Mouse (Mus musculus) MEL (cell line): ENCODE results near the gene Pafah1b2.

Experiments
- CHD1 ChIP-seq: IDR thresholded peaks from 2 replicates; pipeline ENCODE4 v1.6.1; 2012; ENCODE audit warnings: low read depth, mild to moderate bottlenecking, inconsistent platforms, low read length, improper control_type of control experiment
- CTCF ChIP-seq, 3 experiments: IDR thresholded peaks in 2 of 3; conservative IDR thresholded peaks in 1 of 3; 2 replicates each; pipeline ENCODE4 v1.5.1; 2011 to 2012; ENCODE audit warnings: low read length in 3 of 3, low read depth in 2 of 3, mild to moderate bottlenecking in 2 of 3, improper control_type of control experiment in 1 of 3, inconsistent platforms in 1 of 3, mixed read lengths in 1 of 3, moderate library complexity in 1 of 3; ENCODE audit not compliant: control insufficient read depth in 1 of 3, insufficient read depth in 1 of 3, poor library complexity in 1 of 3, severe bottlenecking in 1 of 3
- ELF1 ChIP-seq: IDR thresholded peaks from 2 replicates; pipeline ENCODE4 v1.6.1; 2014; ENCODE audit warnings: low read depth, mild to moderate bottlenecking, inconsistent platforms, low read length, improper control_type of control experiment, moderate library complexity
- EP300 ChIP-seq, 2 experiments: IDR thresholded peaks; 2 replicates each; pipeline ENCODE4 v1.6.1; 2011; ENCODE audit warnings: improper control_type of control experiment in 2 of 2, low read length in 2 of 2, low read depth in 1 of 2, mild to moderate bottlenecking in 1 of 2
- ETS1 ChIP-seq: IDR thresholded peaks from 2 replicates; pipeline ENCODE4 v1.6.1; 2012; ENCODE audit warnings: low read depth, mild to moderate bottlenecking, inconsistent platforms, low read length, improper control_type of control experiment, moderate library complexity
- MAX ChIP-seq: IDR thresholded peaks from 2 replicates; pipeline ENCODE4 v1.6.1; 2011; ENCODE audit warnings: low read length, improper control_type of control experiment
- MAZ ChIP-seq: IDR thresholded peaks from 2 replicates; pipeline ENCODE4 v1.6.1; 2012; ENCODE audit warnings: low read depth, mild to moderate bottlenecking, inconsistent platforms, low read length, improper control_type of control experiment
- POLR2A ChIP-seq, 2 experiments: IDR thresholded peaks; 2 replicates each; pipeline ENCODE4 v1.6.1; 2011 to 2012; ENCODE audit warnings: low read length in 2 of 2, mild to moderate bottlenecking in 2 of 2, control low read depth in 1 of 2, improper control_type of control experiment in 1 of 2, low read depth in 1 of 2, moderate library complexity in 1 of 2; ENCODE audit not compliant: control insufficient read depth in 1 of 2, insufficient read depth in 1 of 2, poor library complexity in 1 of 2
- ZKSCAN1 ChIP-seq: IDR thresholded peaks from 2 replicates; pipeline ENCODE4 v1.6.1; 2012; ENCODE audit warnings: low read depth, mild to moderate bottlenecking, inconsistent platforms, low read length, improper control_type of control experiment, moderate library complexity

GRCm38 (mm10) chr9:46008931-46009668 lies 3.4 kb downstream of the Pafah1b2 start:
- TF ChIP-seq CHD1 (no peak), EP300 (IDR thresholded peaks at IDR 0.05; ENCODE audit: low read depth in 1 of 2, low read length in 2 of 2) (0 out of 4 replicates have a peak, but pooled peaks of 1 of the 2 experiments have one; percentile 6), POLR2A (IDR thresholded peaks at IDR 0.05; ENCODE audit: control insufficient read depth in 1 of 2, insufficient read depth in 1 of 2, low read depth in 1 of 2, low read length in 2 of 2, poor library complexity in 1 of 2) (no peak; a peak in 1 of 4 replicates), ETS1 (no peak), ELF1 (no peak), CTCF (IDR thresholded peaks at IDR 0.05 in 2 of 3, conservative IDR thresholded peaks at IDR 0.05 in 1 of 3; ENCODE audit: control insufficient read depth in 1 of 3, insufficient read depth in 1 of 3, low read depth in 2 of 3, low read length in 3 of 3, poor library complexity in 1 of 3, severe bottlenecking in 1 of 3) (no peak), ZKSCAN1 (no peak), MAX (peak; percentile 33; the same call in 1 of the 2 replicates), MAZ (no peak; the same call in none of the 2 replicates)
